Mouse (Mus musculus): ENCODE data around the gene Acsl3.

The Acsl3 gene

DNA sequence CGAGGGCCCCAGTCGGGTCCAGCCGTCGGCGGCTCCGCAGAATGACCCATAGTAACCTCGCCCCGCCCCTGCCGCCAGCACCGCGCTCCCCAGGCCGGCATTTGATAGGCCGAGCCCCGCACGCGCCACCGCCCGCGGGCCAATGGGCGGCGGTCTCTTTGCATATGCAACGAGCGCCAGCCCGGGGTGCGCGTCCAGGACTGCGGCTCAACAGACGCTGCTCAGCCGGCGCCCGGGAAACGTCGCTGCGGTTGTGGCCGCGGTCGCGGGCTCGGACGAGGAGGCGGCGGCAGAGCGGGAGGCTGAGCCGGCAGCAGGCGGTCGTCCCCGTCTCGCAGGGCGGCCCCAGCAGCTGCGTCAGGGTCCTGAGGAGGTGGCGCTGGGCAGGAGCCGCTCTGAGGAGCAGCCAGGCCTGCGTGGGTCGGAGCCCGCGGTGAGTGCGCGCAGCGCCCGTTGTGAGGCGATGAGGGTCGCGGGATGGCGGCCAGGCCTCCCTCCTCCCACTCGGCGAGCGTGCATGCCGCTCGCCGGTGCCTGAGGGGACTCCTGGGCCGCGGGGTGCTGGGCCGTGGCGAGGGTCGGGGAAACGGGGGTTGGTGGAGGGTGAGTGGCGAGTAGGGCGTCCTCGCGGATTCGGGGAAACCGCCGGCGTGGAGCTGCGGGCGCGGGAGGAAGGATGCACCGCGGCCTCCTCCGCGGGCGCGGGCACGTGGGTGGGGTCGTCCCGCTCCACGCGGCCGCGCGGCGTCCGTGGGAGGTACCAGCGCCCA is at the start of gene Acsl3, which contains the start of gene Utp14b:
TSS of gene Acsl3 (plus strand) at position 155 of the 770 bp plus-strand sequence.
TSS of gene Utp14b (plus strand) at position 368 of the 770 bp plus-strand sequence.
- peak; percentile 93 to 97 for DNase-seq (ENCODE audit: low spot score in 2 of 2)

DNA sequence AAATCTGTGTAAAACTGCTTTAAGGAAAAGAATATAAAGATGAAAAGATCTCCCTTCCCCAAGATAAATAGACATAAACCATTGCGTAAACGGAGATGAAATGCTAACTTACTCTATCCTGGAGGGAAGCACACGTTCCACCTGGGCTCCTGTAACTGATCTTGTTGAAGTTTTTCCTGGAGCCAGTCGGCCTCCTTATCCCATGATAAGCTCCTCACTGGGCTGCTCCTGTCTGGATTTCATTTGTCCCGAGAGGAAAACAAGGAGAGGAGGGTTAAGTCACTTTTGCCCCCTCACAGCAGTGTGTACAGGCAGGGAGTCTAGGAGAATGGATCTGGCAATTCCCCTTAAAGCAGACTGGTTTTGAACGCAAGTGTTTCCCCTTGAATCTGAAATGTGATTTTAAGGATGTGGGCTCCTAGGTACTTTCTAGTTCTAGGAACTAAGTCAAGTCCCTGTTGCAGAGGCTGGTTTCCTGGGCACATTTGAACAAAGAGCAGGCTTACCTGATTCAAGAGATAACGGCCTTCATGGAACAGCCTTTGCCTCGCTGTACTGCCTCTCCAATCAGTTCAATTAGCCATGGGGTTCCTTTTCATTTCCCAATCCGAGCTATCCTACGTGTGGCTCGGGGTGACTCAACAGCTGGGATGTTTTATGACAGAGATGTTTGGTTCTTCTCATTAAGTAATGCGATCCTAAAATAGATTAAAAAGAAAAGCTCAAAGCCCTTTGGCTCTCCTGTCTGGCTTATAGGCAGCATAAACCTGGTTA is 48.3 kb upstream of the Acsl3 start:
- DNase-seq (ENCODE audit: low spot score in 2 of 2) = no peak

DNA sequence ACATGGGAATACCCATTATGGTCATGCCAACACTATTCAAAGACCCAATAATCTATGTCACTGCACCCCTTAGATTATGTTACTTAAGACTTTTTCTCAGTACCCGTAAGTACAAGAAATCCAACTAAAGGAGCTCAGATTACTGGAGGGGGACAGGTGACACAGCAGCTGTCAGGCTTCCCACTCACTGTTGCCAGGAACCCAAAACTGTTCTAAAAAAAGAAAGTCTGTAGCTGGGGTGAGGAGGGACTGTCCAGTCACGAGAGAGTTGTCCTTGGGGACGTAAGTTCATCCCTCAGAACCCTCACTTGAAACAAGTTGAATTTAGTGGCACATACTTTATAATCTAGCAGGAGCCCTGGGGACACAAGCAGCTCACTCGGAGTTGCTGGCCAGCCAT is 46.6 kb upstream of the Acsl3 start:
- no peak for DNase-seq (ENCODE audit: low spot score in 2 of 2)

DNA sequence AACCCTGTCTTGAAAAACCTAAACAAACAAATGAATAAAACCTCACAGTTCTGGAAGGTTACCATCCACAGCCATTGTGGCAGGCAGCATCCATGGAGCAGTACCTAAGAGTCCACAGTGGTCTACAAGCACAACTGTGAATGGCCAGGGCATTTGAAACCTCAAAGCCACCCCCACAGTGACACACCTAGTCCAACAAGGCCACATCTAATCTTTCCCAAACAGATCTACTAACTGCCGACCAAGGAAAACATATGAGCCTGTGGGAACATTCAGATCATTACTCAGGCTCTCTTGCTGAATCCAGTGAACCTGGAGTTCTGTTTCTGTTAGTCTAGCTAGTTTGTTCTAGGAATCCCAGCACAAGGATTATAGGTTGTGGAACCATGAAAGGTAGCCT is 44.7 kb upstream of the Acsl3 start:
- no peak for DNase-seq (ENCODE audit: low spot score in 2 of 2)

DNA sequence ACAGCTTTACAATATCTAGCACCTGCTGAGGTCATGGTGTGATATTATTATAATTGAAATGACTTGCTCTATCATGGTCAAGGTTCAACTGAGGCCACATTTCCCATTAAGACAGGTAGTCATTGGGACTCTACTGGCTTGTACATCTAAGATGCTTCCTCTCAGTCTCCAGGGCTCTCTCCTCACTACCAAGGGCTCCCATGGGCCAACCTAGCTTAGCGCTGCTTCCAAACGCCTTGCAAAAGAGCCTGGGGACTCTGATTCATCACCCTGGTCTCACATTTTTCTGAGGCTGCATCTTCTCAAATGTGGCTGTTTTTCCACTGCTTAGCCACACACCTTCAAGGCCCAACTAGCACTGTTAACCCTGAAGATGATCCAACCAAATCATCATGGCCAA is 33.3 kb upstream of the Acsl3 start:
- no peak for DNase-seq (ENCODE audit: low spot score in 2 of 2)

DNA sequence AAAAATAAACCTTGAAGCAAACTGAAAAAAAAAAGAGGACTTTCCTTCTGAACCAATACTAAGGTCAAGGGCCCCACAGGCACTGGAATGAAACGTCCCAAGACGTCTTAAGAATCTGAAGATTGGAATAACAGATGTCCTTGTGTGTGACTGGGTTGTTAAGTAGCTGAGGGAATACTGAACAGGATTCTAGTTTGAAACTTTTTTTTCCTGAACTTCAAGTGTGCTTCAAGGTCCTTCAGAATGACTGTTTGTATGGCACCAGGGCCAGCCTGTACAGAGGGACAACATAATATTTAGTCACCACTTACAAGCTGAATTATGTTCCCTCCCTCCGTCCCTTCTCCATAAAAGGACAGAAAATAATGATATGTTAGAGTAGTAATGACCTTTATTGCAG is 23.1 kb upstream of the Acsl3 start:
- no peak for DNase-seq (ENCODE audit: low spot score in 2 of 2)

DNA sequence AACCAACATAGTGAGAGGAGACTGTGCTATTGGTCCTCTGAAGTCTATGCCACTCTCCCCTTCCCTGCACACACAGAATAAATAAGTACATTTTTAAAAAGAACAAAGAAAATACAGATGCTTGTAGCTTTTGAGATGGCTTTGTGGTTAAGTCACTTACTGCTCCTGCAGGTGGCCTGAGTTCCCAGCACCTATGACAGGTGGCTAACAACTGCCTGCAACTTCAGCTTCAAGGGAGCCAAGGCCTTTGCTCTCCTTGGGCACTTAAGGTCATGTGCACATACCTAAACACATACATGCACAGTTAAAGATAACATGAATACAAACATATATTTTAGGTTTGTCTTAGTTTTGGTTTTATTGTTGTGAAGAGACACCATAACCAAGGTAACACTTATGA is 16.8 kb upstream of the Acsl3 start:
- DNase-seq (ENCODE audit: low spot score in 2 of 2) = no peak

DNA sequence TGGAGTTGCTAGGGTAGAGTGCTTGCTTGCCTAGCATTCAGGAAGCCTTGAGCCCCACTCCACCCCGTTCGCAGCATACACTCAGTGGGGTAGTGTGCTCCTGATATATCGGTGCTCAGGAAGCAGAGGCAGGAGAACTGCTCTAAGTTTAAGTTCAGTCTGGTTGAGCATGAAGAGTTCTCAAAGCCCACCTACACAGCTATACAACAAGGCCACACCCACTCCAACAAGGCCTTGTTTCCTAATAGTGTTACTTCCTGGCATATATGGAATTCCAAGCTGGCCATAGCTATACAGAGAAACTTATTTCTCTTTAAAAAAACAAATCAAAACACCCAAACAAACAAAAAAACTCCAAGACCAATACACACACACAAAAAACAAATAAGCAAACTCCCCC is 15.8 kb upstream of the Acsl3 start:
- DNase-seq (ENCODE audit: low spot score in 2 of 2) = no peak

DNA sequence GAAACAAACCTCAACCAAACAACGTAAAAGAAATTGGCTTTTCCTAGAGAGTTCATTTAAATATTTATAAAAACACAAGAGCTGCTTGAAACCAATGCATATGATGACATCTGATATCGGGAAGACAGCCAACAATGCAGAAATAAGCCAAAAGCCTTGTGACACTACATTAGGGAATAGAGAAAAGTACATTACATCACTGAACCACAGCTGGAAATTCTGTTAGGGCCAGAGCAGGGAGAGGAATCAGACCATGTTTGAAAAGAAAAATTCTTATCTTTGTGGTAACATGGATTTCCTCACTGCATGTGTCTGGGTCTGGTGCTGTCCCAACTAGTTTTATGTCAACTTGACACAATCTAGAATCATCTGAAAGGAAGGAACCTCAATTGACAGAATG is 15.4 kb upstream of the Acsl3 start:
- DNase-seq (ENCODE audit: low spot score in 2 of 2) = no peak

DNA sequence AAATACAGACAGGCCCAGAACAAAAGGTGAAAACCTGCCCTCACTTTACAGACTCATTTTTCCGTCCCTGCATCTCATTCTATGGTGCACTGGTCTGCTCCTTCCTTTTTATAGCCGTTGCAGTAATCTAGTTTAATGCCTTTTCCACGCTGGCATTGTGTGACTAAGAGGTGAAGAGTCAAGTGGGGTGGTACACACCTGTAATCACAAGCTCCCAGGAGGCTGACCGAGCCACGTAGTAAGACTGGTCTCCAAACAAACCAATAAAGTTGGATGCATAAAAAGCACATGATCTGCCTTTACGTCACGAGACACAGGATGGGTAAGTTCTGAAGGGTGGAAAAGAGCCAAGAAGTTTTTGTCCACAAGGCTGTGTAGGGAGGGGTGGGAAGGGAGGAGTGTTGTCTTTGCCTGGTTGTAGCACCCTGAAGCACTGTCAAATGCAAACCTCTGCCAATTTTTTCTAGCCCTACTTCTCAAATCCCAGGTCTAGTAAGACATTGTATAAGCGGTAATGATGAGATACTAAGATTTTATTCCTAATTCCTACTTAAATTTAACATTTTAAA is 10.2 kb upstream of the Acsl3 start:
- DNase-seq (ENCODE audit: low spot score in 2 of 2) = no peak

DNA sequence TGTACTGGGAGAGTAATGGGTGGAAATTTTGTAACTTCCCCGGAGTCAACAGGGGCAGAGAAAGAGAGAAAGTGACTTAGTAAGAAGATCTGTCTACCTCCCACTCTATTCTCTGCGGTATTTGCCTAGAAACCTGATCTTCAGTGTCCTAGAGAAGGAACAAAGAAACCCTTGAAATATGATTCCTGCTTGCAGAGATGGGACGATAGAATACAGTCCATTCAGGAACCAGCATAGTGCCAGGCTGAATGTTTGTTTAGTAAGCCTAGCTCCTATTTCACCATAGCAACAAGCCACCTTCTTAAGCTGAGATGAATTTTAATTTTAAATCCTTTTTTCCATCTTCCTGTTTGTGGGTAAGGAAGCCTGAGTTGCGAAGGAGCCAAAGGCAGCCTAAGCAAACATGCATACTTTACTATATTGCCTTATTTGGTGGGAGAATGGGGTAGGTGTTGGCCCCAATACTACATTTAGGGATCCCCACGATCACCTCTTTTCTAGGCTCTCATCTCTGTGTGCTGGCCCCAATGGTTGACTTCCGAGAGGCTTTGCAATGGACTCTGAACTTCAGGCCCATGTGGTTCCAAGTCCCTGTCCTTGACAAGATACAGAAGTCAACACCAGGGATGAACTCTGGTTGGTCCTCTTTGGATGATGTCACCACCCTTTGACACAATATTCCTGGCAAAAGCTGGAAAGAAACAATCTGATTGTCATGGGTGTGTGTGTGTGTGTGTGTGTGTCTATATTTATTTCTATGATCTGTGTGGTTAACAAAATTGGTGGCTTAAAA is 8.2 kb upstream of the Acsl3 start:
- DNase-seq (ENCODE audit: low spot score in 2 of 2) = no peak

DNA sequence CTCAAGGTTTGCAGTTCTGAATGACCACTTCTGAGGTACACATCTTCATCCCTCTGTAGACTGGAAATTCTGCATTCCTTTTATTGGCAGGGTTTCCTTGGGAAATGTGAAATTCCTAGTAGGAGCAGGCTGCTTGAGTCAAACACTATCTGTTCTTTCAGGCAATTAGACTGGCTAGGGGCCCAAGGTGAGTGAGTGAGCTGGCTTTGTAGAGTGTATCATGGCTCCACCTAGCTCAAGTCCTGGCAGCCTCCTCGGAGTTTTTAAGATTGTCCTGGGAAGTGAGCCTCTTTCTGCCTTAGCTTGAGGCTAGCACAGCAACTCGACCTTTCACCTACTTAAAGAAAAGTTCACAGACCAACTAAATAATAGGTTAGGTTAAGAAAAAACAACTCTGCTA is 1.2 kb upstream of the Acsl3 start:
- no peak for DNase-seq (ENCODE audit: low spot score in 2 of 2)

DNA sequence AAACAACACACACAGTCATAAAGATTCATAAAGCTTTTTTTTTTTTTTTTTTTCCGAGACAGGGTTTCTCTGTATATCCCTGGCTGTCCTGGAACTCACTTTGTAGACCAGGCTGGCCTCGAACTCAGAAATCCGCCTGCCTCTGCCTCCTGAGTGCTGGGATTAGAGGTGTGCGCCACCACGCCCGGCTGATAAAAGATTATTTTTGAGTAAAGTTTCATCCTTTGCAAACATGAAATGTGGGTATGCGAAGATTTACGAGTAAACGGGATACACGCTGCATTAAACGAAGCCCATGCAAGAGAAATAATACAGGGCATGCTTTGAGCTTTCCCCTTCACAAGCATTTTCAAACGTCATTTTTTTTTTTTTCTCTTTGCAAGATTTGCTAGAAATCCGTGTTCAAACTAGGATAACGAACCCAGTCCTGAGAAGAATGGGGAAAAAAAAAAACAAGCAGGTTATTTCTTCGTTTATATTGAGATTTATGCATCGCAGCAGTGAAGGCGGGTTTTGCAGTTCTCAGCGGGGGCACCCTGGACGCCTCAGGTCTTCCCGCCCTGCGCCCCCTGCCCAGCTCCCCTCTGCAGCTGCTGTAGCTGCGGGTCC is 500 bp upstream of the Acsl3 start:
- DNase-seq (ENCODE audit: low spot score in 2 of 2) = no peak

DNA sequence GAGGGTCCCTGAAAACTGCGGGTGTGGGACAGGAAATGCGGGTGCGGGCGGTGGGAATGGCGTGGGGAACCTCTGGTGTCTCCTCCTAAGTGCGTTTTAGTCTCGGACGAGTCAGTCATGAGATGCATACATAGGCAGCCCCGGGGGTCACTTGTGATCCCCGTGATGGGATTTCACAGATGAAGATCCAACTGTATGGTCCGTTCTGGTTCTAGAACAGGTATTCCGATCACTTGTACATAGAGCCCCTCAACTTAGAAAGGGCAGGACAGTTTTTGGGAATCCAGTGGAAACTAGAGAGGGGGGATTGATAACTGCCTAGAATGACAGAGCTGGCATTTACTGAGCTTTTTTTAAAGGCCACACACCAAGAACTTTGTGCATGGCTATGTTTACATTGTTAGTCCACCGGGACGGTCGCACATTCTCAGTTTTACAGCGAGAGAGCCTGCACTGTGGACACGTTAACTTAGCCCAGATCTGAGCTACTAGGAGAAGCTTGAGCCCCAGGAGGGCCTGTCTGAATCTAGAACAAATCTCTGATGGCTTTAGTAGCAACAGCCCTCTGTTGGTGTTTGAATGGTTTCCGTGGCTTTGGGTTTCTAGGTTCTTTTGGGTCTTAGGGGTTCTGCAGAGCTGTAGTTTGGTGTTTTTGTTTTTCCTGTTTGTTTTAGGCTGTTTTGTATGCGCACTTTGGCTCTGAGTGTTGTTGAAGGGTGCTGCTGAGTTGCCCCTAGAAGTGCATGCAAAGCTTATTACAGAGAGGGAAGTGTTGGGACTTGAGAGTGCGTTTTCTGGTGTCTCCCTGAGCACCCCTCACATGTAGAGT is 1.0 kb downstream of the Acsl3 start:
- DNase-seq (ENCODE audit: low spot score in 2 of 2) = peak in 1 of 2 experiments; percentile 17

DNA sequence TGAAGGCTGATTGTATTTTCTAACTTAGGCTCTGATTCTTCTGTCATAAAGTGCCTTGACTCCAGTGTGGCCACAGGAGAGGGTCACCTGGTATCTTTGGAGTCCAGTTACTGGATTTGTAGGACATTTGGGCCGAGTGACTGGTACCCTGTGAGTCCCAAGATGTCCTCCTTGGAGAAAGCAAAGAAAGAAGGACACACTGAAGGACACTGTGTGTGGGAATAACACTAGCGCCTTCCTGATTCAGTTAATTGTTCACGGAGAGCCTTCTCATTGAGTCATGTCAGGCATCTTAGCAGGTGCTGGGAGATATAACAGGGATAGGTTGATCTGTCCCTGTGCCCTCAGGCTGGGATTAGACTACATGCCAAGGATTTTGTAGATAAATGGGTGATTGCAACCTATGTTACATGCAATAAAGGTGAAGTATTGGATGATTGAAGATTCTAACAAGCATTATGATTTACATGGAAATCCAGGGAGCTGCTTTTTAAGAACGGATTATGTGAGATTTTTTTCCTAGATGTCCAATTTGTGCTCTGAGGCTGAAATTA is 1.7 kb downstream of the Acsl3 start:
- no peak for DNase-seq (ENCODE audit: low spot score in 2 of 2)

DNA sequence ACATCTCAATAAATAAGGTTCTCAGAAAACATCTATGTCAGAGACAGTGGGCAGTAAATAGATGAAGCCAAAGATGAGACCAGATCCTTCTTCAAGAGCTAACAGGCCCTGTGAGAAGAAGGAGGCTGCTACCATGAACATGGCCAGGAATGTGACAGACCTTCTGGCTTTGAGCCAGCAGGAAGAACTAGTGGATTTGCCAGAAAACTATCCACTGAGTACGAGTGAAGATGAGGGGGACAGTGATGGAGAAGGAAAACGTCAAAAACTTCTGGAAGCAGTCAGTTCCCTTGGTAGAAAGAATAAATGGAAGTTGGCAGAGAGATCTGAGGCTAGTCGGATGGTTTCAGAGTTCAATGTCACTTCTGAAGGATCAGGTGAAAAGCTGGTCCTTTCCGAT is 6.7 kb downstream of the Acsl3 start:
- DNase-seq (ENCODE audit: low spot score in 2 of 2) = no peak

DNA sequence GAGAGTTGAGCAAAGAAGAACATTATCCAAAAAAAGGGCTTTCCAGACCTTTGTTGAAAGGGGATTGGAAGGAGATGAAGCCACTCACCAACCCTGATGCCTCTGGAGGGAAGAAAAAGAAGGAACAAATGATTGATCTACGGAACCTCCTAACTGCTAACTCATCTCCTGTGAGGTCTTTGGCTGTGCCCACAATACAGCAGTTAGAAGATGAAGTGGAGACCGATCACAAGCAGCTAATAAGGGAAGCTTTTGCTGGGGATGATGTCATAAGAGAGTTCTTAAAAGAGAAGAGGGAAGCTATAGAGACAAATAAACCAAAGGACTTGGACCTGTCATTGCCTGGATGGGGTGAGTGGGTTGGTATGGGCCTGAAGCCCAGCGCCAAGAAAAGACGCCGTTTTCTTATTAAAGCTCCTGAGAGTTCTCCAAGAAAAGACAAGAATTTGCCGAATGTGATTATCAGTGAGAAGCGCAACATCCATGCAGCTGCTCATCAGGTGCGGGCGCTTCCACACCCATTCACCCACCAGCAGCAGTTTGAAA is 8.4 kb downstream of the Acsl3 start:
- no peak for DNase-seq (ENCODE audit: low spot score in 2 of 2)

DNA sequence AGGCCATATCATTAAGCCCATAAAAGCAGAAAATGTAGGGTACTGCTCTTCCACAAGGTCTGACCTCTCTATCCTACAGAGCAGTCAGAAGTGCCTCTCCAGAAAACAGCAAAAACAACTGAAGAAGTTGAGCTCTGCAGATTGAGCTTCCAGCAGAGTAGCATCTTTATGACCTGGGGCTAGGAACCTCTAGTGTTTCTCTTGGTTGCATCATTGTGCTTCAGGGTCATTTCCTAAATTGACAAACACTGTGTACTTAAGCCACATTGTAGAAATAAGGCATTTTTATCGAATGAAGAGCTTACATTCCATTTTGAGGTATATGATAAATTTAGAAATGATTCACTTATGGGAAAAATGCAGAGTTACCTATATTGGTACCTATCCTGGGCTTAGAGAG is 9.0 kb downstream of the Acsl3 start:
- no peak for DNase-seq (ENCODE audit: low spot score in 2 of 2)

DNA sequence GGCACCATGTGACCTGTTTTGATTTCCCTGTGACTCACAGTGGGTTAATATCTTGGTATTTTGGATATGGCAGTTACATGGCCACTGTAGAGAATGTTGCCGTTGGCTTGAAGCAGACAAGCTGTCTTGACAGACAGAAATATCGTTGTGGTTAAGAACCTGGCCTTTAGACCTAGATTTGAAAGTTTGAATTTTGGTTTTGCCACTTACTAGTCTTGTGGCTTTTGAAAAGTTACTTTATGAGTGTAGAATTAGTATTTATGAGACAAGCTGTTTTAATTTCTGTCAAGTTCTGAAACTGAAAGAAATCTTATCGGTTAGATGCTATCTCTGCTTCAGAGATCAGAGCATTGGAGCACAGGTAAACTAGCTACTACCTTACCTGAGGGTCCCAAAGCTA is 24.7 kb downstream of the Acsl3 start:
- no peak for DNase-seq (ENCODE audit: low spot score in 2 of 2)

DNA sequence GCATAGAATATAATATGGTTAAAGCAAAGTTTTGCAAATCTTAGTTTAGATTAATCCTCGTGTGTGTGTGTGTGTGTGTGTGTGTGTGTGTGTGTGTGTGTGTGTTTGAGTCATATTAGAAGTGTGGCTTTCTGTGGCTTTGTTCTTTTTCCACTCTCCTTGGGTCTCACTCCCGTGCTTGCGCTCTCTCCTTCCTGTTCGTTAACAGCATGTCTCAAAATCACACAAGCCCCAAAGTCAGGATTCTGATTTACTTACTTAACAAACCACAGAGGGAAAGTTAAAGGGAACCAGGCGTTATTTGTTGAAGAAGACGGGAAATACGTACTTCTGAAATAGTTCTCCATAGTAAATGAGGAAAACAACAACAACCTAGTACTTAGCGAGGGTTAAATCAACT is 26.5 kb downstream of the Acsl3 start:
- DNase-seq (ENCODE audit: low spot score in 2 of 2) = no peak

Data from frontal cortex, postnatal 14 days (tissue).